Mouse (Mus musculus): ENCODE results near the gene Tmx2. TPM values are rescaled to one million over a fixed set of nuclear protein-coding genes. Genes with fewer than 3 reads are reported as not detected.
A peak's percentile ranks its signal among the peaks of the same experiment; 100 is the strongest.
"Not testable (repeated sequence)": the region's sequence is repeated elsewhere in the genome, so short reads cannot be mapped to it uniquely, and the experiment has no call there.

Gene Tmx2
- total RNA-seq, 2 experiments from 2014 or later: 195 to 204 TPM

DNA sequence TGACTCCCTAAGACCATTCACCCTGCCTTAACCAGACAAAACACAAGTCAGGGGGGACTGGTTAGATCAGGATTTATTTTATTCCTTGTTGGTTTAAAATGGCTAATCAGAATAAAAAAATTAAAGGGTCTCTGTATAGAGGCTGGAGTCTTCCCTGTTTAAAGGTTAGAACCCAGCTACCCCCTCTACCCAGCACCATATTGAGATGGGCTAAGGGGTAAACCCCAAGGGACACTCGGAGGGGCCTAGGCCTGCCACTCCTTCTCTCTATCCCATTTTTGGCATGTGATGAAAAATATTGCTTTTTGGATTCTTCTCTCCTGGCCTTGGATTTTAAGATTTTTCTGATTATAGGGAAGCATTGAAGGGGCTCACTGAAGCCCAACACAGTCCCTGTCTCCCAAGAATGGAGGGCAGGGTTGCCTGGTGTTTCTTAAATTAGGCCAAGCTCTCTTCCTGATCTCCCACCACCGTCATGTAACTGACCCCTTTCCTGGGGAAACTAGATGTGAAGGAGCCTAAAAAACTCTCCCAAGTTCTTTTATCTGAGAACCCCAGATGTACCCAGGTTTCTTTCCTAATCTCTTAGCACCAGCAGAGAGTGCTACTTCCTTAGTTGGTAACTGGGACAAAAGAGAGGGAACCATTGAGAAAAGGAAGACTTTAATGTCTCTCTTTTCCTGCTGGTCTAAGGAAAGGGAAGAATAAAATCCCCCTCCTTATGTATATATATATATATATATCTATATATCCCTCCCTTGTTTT, 9.3 kb upstream of the Tmx2 start:
- DNase-seq (ENCODE audit: low spot score in 2 of 2): no peak

- no peak for DNase-seq (ENCODE audit: low spot score in 2 of 2)
These were observed 3.8 kb upstream of the Tmx2 start for GRCm38 (mm10) chr2:84682605-84683183.

DNA sequence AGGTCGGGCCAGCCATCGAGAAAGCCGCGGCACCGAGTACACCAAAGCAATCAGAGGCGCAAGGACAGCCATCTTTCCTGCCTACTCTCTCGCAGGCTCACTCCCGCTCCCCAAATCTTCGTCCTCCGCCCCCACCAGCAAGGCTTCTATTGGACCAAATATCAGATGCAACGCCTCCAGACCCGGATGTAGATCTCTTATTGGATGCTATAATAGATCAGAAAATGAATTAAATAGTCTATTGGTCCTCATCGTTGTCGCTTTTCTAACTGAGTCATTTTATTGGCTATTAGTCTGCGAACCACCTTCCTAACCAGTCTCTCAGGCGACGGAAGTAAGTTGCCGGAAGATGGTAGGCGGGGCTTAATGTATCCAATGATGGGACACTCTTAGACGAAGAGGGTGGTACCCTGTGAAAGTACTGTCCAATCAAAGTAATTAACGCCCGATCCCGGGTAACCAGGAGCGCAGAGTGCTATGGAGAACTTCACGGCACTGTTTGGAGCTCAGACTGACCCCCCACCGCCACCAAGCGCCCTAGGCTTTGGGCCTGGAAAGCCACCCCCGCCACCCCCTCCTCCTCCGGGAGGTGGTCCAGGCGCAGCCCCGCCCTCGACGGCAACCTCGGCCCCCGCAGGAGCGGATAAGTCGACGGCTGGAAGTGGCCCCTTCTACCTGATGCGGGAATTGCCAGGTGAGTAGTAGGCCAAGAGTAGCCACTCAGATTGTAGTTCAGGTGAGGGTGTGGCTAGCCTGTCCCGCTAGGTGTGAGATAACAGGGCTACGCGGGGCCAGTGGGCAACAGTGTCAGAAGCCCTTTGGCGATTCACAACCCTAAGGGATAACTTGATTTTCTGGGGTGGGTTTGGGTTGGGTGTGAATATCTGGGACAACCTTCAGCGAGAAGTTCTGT, 716 bp downstream of the Tmx2 start, which contains the start of the genes Gm28635 and Med19:
TSS of gene Gm28635 (minus strand) at position 74 of the 913 bp plus-strand sequence.
TSS of gene Med19 (plus strand) at position 435 of the 913 bp plus-strand sequence.
- peak; percentile 86 to 99 for DNase-seq (ENCODE audit: low spot score in 2 of 2)

- no peak for DNase-seq (ENCODE audit: low spot score in 2 of 2)
These were observed 1.5 kb downstream of the Tmx2 start for GRCm38 (mm10) chr2:84677270-84677967.

DNA sequence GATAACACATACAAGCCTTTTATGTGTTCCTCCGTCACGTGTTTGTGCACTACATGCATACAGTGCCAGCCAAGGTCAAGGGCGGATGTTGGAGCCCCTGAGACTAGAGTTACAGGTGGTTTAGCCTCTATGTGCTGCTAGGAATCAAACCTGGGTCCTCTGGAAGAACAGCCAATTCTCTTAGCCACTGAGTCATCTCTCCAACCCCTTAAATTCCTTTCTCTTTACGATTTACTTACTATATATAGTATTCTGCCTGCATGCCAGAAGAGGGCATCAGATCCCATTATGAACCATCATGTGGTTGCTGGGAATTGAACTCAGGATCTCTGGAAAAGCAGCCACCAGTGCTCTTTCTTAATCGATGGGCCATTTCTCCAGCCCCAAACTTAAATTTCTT, 7.4 kb downstream of the Tmx2 start:
- DNase-seq (ENCODE audit: low spot score in 2 of 2): not testable (repeated sequence)

DNA sequence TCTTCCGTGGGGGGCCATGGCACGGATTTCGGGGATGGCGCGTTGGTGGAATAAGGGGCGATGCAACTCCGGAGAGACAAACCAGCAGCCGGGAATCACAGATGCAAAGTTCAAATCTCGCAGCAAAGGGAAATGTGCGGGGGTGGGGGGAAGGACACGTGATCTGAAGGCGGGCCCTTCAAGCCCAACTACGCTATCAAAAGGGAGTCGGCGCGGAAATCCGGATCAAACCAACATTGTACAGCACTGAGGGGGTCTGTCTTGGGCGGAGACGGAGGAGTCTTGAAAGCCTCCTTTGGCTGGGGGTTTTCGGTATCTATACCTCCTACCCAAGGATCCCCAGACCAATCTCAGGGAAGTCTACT, 8.4 kb downstream of the Tmx2 start, which contains the start of gene Selenoh:
TSS of gene Selenoh (minus strand) at position 202 of the 365 bp plus-strand sequence.
- DNase-seq (ENCODE audit: low spot score in 2 of 2): peak; percentile 82 to 92

GRCm38 (mm10) chr2:84669828-84670568, 8.9 kb downstream of the Tmx2 start:
- no peak for DNase-seq (ENCODE audit: low spot score in 2 of 2)

DNA sequence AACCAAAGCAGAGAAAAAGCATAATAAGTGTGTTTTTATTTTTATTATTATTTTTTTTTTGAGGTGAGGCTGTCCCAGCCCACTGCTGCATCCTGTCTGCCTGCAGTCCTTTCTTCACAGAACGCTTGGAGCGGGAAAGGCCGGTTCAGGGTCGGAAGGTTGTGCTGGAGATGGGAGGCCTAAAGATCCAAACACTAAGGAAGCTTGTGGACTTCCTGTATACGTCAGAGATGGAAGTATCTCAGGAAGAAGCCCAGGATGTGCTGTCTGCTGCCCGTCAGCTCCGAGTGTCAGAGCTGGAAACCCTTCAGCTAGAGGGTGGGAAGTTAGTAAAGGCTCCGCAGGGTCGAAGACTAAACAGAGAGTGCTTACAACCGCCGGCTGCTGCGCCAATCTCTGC, 12.9 kb downstream of the Tmx2 start:
- DNase-seq (ENCODE audit: low spot score in 2 of 2): no peak

DNA sequence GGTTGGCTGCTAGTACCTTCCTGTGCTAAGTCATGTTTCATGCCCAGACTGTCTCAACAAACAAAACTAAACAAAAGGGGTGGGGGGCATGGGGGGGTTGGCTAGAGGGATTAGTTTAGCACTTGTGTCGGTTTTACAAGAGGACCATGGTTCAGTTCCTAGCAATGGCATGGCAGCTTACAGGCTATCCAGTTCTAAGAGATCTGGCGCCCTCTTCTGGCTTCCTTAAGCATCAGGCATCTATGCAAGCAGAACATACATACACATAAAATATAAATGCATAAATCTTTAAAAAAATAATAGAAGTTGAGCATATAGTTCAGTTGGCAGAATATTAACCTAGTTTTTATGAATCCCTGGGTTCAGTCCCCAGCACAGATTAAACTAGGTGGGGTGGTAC, 16.1 kb downstream of the Tmx2 start:
- DNase-seq (ENCODE audit: low spot score in 2 of 2): no peak

DNA sequence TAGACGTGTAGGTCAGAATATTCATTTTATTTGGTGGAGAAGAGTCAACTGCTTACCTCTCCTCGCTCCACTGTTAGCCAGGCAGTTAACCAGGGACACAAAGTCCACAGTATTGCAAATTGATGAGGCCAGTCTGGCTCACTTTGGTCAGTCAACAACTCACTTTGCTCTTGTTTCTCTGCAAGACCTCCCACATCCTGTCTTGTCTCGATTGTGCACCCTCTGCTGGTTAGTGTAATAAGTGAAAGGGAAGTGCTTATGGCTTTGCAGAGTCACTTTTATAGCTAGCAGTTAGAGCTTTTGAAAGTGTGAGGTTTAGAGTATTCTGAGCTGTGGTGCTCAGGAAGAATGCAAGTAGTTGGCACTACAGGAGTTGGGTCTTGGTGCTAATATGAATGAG, 18.7 kb downstream of the Tmx2 start:
- peak in 1 of 2 experiments; percentile 65 for DNase-seq (ENCODE audit: low spot score in 2 of 2)

GRCm38 (mm10) chr2:84658806-84659205, 20.1 kb downstream of the Tmx2 start, which contains the start of gene Btbd18:
TSS of gene Btbd18 (plus strand) at chr2:84659079.
- no peak for DNase-seq (ENCODE audit: low spot score in 2 of 2)

DNA sequence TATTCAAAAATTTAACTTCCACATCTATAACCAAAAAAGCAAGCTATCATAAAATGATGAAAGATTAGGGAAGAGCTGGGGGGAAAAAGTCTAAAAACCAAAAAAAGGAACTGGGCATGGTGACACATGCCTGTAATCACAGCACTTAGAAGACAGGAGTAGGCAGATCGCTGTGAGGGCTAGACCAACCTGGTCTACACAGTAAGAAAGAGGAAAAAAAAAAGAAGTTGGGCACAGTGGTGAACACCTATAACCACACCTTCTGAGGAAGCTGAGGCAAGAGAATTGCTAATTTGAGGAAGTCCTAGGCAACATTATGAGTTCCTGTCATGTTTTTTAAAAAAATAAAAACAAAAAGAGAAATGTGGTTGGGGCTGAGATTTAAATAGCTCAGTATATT, 23.1 kb downstream of the Tmx2 start:
- DNase-seq (ENCODE audit: low spot score in 2 of 2): no peak

DNA sequence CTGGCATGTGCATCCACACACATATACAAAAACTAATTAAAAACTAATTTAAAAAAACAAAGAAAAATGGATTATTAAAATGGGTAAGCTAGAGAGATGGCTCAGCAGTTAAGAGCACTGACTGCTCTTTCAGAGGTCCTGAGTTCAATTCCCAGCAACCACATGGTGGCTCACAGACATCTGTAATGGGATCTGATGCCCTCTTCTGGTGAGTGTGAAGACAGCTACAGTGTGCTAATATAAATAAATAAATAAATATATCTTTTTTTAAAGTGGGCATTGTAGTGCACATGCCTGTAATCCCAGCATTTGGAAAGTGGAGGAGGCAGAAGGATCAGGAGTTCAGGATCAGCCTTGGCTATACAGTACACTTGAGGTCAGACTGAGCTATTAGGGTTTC, 25.6 kb downstream of the Tmx2 start:
- no peak for DNase-seq (ENCODE audit: low spot score in 2 of 2)

- DNase-seq (ENCODE audit: low spot score in 2 of 2): peak; percentile 75 to 93
These were observed 28.3 kb downstream of the Tmx2 start, which contains the start of gene Ctnnd1 for GRCm38 (mm10) chr2:84650464-84651195. TSS of gene Ctnnd1 (minus strand) at chr2:84650765.

DNA sequence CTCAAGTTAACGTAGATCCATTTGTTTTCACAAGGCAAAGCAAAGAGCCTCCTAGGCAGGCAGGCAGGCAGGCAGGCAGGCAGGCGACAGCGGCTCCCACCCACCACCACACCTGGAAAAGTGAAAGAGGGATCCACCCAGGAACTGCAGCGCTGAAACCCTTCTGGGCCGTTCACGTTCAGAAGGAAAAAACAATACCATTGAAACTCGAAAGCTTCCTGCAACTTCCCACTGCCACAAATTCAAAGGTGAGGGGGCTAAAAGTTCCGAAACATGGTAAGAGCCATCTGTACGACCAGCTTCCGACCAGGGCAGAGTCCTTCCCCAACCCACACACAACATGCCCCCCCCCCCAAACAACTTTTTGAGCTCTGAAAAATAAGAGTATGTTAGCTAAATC, 29.3 kb downstream of the Tmx2 start:
- DNase-seq (ENCODE audit: low spot score in 2 of 2): no peak

- DNase-seq (ENCODE audit: low spot score in 2 of 2): no peak
These were observed 30.6 kb downstream of the Tmx2 start for GRCm38 (mm10) chr2:84648369-84648768.

DNA sequence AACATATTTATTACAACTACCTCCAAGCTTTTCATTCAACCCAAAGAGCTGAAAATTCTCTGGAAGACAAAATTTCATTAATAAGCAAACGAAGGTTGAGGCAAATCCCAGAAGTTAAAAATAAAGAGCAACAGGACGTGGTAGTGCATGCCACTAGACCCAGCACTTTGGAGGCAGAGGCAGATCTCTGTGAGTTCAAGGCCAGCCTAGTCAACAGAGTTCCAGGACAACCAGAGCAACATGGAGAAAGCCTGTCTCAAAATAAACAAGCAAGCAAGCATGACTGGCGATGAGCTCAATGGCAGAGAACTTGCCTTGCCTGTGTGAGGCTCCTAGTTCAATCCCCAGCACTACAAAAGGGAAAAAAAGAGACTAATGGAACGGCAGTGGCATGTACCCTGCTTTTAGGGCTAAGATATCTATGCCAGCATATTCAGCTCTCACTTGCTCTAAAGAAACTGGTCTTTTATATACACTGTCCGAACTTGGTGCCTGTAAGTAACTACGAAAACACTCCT, 31.8 kb downstream of the Tmx2 start:
- DNase-seq (ENCODE audit: low spot score in 2 of 2): no peak

- DNase-seq (ENCODE audit: low spot score in 2 of 2): no peak
These were observed 32.8 kb downstream of the Tmx2 start for GRCm38 (mm10) chr2:84646138-84646537.

DNA sequence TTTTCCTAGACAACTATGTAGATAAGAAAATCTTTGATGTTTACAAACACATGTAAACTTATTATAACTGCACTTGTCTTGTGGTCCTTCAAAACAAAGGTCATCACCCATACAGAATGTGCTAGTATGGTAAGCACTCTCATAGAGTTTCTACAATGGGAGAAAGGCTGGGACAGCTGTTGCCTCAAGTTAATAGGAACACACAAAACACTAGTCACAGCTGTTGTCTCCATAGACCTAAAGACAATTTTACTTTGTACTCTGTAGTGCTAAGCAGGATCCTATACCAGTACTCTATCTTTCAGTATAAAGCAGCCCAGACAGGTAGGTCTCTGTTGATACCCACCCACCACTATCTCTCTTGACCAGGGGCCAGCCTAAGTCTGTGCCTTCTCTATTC, 38.1 kb downstream of the Tmx2 start:
- no peak for DNase-seq (ENCODE audit: low spot score in 2 of 2)

Data from layer of hippocampus, postnatal 14 days (tissue).